Mouse (Mus musculus): ENCODE data around the gene Ltbp2.

The Ltbp2 gene

GRCm38 (mm10) chr12:84805228-84805842 is 71.0 kb downstream of the Ltbp2 start:
- DNase-seq (ENCODE audit: low spot score), result no peak

- no peak for DNase-seq (ENCODE audit: low spot score)
These were observed 73.7 kb downstream of the Ltbp2 start for GRCm38 (mm10) chr12:84802625-84803024.

- DNase-seq (ENCODE audit: low spot score), result no peak
These were observed 74.7 kb downstream of the Ltbp2 start for GRCm38 (mm10) chr12:84801532-84802110.

- DNase-seq (ENCODE audit: low spot score), result no peak
These were observed 75.9 kb downstream of the Ltbp2 start for GRCm38 (mm10) chr12:84800419-84800818.

GRCm38 (mm10) chr12:84799086-84799485 is 77.2 kb downstream of the Ltbp2 start:
- peak; percentile 15 for DNase-seq (ENCODE audit: low spot score)

- no peak for DNase-seq (ENCODE audit: low spot score)
These were observed 81.7 kb downstream of the Ltbp2 start for GRCm38 (mm10) chr12:84794647-84795046.

- DNase-seq (ENCODE audit: low spot score), result no peak
These were observed 83.7 kb downstream of the Ltbp2 start for GRCm38 (mm10) chr12:84792629-84793028.

GRCm38 (mm10) chr12:84790853-84791252 is 85.5 kb downstream of the Ltbp2 start:
- no peak for DNase-seq (ENCODE audit: low spot score)

GRCm38 (mm10) chr12:84786091-84786490 is 90.2 kb downstream of the Ltbp2 start:
- DNase-seq (ENCODE audit: low spot score), result no peak

GRCm38 (mm10) chr12:84784604-84785381 is 91.5 kb downstream of the Ltbp2 start:
- peak; percentile 80 for DNase-seq (ENCODE audit: low spot score)

- DNase-seq (ENCODE audit: low spot score), result no peak
These were observed 100.1 kb downstream of the Ltbp2 start for GRCm38 (mm10) chr12:84776229-84776628.

GRCm38 (mm10) chr12:84774376-84774775 is 102.0 kb downstream of the Ltbp2 start:
- DNase-seq (ENCODE audit: low spot score), result peak; percentile 44

- DNase-seq (ENCODE audit: low spot score), result no peak
These were observed 102.9 kb downstream of the Ltbp2 start for GRCm38 (mm10) chr12:84773476-84773875.

- peak; percentile 96 for DNase-seq (ENCODE audit: low spot score)
These were observed 103.4 kb downstream of the Ltbp2 start, which contains the start of the genes Npc2 and Isca2 for GRCm38 (mm10) chr12:84772726-84773441. Gene Npc2 (minus strand): TSS chr12:84773152. Gene Isca2 (plus strand): TSS chr12:84773251.

- no peak for DNase-seq (ENCODE audit: low spot score)
These were observed 104.3 kb downstream of the Ltbp2 start for GRCm38 (mm10) chr12:84771981-84772520.

- DNase-seq (ENCODE audit: low spot score), result no peak
These were observed 106.7 kb downstream of the Ltbp2 start for GRCm38 (mm10) chr12:84769624-84770023.

GRCm38 (mm10) chr12:84767510-84767909 is 108.8 kb downstream of the Ltbp2 start:
- no peak for DNase-seq (ENCODE audit: low spot score)

GRCm38 (mm10) chr12:84766113-84766735 is 110.1 kb downstream of the Ltbp2 start:
- no peak for DNase-seq (ENCODE audit: low spot score)

- no peak for DNase-seq (ENCODE audit: low spot score)
These were observed 110.8 kb downstream of the Ltbp2 start for GRCm38 (mm10) chr12:84765506-84765905.

GRCm38 (mm10) chr12:84764756-84765155 is 111.6 kb downstream of the Ltbp2 start:
- no peak for DNase-seq (ENCODE audit: low spot score)

GRCm38 (mm10) chr12:84763577-84764218 is 112.6 kb downstream of the Ltbp2 start:
- DNase-seq (ENCODE audit: low spot score), result no peak

Data from spleen, adult 12 weeks (tissue).